Mouse (Mus musculus): Measurements from ENCODE around the gene Rabepk. TPM values are rescaled to one million over a fixed set of nuclear protein-coding genes. Genes with fewer than 3 reads are reported as not detected.
"Not testable (repeated sequence)": the region's sequence is repeated elsewhere in the genome, so short reads cannot be mapped to it uniquely, and the experiment has no call there.

The Rabepk gene
- total RNA-seq, 2 experiments from 2014 or later = 1.3 to 1.5 TPM

DNA sequence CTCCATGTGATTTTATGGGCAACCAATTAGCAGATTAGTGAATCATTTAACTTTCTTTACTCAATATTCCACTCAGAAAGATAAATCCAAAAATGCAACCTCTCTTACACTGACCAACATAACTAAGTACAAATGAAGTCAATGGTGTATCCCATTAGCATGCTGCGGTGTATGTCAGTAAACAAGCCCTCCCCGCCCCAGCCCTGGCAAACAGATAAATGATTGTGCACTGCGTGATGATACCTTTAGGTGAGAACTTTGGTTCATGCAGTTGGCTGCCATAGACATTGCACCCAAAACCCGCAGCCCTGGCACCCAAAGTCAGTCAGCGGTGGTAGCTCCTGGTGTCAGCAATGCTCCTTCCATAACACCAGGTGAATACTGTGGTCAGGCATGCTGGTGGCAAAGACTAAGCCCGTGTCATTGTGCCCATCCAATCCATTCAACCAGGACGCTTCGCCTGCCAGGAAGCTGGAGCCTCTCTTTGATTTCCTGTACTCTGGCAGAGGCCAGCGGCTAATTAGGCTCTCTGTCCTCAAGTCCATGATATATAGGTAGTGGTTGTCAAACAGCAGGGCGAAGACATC, 5.7 kb upstream of the Rabepk start:
- ATAC-seq (replicated peaks; ENCODE audit: low FRiP score, poor library complexity, severe bottlenecking) = no peak

DNA sequence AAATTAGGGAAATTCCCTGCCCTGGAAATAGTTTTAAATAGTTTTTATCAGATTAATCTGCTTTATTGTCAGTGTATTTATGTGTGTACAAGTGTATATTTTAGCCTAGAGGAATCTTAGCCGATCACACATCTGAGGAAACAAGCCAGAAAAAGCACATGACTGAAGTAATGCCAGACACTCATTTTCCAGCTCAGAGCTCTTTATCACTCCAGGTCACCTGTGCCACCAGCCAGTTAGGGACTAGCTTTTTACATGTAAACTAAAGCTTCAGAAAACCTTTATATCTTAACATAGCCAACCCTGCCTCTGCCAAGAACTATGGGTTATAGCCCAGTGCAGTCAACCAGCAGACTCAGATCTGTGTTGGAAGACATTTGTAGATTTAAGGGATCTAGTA, 5.1 kb upstream of the Rabepk start:
- ATAC-seq (replicated peaks; ENCODE audit: low FRiP score, poor library complexity, severe bottlenecking) = peak; percentile 54

DNA sequence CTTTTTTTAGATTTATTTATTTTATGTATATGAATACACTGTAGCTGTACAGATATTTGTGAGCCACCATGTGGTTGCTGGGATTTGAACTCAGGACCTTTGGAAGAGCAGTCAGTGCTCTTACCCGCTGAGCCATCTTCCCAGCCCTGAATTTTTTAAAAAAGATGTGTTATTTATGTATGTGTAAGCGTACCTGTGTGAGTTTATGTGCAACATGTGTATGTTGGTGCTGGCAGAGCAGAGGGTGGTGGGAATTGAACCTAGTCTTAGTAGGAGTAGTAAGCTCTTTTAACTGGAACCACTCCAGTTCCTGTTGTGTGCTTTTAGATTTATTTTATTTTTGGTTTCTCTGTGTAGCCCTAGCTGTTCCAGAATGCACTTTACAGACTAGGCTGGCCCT, 4.5 kb upstream of the Rabepk start:
- ATAC-seq (replicated peaks; ENCODE audit: low FRiP score, poor library complexity, severe bottlenecking) = no peak

DNA sequence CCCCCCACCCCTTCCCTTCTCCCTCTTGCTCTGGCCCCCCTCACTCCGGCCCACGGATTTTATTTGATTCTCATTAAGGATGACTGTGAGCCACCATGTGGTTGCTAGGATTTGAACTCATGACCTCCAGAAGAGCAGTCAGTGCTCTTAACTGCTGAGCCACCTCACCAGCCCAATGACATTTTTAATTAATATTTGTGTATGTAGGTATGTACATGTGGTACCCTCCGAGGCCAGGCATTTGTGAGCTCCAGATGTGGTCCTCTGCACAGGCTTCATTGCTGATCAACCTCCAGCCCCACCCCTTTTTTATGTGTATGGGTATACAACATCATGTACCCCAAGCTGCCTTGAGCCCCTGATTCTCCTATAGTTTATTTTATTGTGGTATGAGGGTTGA, 4.0 kb upstream of the Rabepk start:
- ATAC-seq (replicated peaks; ENCODE audit: low FRiP score, poor library complexity, severe bottlenecking) = no peak

DNA sequence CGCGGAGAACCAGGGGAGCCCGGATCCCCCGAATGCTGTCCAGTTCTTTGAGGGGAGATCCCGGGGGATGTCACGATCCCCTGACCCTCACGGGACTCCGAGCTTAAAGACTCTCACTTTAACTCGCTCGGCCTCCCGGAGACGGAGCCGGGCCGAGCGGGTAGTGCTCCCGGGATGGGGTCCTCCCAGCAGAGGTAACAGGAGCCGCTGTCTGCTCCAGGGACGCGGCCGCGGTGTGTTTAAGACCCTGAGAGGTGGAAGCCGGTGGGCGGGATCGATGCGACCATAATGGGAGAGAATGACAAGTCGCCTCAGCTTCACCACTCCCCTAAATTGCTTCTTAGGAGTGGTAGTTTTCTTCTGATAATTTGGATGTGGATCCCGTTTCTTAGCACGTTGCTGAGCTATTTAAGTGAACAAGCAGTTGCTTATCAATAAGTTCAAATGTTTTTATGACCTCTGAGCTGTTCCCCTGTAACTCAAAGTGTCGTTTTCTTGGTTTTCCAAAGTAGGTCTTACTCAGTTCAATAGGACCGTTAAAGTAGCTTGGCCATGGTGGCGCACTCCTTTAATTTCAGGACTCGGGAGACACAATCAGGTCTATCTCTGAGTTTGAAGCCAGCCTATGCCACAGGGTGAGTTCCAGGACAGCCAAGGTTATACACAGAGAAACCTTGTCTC, 3.0 kb upstream of the Rabepk start:
- ATAC-seq (replicated peaks; ENCODE audit: low FRiP score, poor library complexity, severe bottlenecking) = peak; percentile 23

DNA sequence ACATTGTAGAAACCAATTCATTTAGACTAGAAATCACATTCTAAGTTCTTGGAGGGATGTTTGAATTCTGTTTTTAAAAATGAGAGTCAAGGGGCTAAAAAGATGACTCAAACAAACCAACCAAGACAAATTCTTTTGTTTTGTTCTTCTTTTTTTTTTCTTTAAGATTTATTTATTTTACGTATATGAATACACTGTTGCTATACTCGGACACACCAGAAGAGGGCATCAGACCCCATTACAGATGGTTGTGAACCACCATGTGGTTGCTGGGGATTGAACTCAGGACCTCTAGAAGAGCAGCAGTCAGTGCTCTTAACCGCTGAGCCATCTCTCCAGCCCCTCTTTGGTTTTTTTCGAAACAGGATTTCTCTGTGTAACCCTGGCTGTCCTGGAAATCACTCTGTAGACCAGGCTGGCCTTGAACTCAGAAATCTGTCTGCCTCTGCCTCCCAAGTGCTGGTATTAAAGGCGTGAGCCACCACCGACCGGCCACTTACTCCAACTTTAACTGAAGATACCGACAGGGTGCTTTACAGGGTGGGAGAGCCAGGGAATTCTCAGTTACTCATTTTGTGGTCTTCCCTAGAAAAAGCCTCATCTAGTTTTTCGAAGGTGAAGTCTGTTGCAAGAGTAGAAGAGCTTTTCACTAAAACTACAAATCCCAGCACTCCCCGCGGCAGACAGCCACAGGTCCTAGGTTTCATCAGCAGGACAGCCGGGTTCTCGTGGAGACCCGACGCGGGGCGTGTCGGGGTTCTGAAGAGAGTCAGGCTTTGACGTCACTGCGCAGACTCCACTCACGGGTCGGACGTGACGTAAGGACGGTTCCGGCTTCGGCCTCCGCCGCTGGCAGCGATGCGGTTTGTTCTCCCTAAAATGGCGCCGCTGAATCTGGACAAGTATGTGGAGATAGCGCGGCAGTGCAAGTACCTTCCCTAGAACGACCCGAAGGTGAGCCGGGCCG, 2.1 kb upstream of the Rabepk start:
- ATAC-seq (replicated peaks; ENCODE audit: low FRiP score, poor library complexity, severe bottlenecking) = peak; percentile 82

DNA sequence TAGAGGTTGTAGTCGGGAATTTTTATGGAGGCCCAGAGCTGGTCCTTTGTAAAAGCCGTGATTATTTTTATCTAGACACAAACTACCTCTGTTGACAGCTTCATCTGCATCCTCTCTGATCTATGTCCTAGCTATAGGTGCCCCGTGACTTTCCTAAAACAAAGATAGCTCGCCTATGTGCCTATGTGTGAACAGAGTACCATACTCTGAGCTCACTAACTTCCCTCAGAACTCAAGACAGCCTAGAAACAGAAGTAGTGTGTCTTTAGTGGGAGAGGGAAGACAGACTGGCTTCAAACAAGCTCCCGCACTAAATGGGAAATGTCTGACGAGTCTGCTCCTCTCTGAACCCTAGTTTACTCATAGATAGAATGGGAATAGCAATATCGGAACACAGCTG, 659 bp upstream of the Rabepk start:
- ATAC-seq (replicated peaks; ENCODE audit: low FRiP score, poor library complexity, severe bottlenecking) = no peak

DNA sequence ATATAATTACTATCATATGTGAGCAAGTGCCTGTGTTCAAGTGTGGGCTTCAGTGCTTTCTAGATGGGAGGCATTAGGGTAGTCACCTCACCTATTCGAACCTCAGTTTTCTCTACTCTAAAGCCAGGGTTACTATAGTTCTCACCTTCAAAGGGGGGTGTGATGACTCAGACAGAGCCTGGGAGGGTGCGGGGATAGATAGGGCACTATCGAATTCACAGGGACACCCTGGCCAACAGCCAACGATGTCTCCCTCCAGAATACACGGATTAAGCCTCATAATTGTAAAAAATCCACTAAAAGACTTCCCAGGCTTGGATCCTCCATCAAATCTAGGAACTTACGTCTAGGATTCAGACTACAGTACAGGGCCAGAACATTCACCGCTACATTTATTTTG, 4.3 kb downstream of the Rabepk start:
- peak; percentile 41; the same call in 1 of the 2 replicates for ATAC-seq (replicated peaks; ENCODE audit: low FRiP score, poor library complexity, severe bottlenecking)

DNA sequence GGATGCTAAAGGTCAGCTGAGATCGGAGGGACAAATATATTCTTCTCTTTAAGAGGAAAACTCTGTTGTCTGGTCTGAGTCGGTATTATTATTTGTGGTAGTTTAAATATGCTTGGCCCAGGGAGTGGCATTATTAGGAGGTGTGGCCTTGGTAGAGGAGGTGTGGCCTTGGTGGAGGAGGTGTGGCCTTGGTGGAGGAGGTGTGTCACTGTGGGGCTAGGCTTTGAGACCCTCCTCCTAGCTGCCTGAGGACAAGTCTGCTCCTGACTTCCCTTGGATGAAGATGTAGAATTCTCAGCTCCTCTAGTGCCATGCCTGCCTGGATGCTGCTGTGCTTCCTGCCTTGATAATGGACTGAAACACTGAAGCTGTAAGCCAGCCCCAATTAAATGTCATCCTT, 5.2 kb downstream of the Rabepk start:
- no peak for ATAC-seq (replicated peaks; ENCODE audit: low FRiP score, poor library complexity, severe bottlenecking)

DNA sequence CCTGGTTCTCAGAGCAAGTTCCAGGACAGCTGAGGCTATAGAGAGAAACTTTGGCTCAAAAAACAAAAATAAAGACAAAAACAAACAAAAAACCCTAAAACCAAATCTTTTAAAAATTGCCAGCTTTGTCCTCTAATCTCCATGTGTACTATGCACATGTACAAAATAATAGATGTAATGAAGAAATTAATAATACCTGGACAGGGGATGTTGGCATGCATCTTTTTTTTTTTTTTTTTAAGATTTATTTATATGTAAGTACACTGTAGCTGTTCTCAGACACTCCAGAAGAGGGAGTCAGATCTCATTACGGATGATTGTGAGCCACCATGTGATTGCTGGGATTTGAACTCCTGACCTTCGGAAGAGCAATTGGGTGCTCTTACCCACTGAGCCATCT, 7.2 kb downstream of the Rabepk start:
- not testable (repeated sequence) for ATAC-seq (replicated peaks; ENCODE audit: low FRiP score, poor library complexity, severe bottlenecking)

DNA sequence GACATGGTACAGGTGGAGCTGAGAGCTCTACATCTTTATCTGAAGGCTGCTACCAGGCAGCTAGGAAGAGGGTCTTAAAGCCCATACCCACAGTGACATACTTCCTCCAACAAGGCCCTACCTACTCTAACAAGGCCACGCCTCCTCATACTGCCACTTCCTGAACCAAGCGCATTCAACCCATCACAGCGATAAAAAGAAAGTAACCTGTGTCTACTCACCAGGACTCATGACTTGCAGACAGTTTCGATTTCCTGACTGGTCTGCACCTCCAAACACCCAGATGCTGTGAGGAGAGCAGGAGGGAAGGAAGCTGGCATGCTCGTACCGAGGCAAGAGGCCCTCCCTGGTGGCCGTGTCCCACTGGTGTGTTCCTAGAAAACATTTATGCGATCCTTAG, 9.4 kb downstream of the Rabepk start:
- peak; percentile 91 for ATAC-seq (replicated peaks; ENCODE audit: low FRiP score, poor library complexity, severe bottlenecking)

DNA sequence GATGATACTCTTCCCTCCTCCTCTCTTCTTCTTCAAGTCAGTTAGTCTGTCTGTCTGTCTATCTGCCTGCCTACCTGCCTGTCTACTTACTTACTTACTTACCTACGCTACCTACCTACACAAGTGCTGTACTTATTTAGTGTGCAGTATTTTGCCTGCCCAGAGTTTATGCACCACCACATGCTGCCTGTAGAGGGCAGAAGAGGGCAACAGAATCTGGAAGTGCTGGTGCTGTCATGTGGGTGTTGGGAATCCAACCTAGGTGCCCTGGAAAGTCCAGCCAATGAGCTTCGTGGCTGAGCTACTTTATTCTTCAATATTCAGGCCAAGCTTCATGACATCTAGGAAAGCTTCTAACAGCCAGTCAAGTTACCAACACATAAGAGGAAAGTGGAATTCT, 15.6 kb downstream of the Rabepk start:
- ATAC-seq (replicated peaks; ENCODE audit: low FRiP score, poor library complexity, severe bottlenecking) = peak; percentile 76

DNA sequence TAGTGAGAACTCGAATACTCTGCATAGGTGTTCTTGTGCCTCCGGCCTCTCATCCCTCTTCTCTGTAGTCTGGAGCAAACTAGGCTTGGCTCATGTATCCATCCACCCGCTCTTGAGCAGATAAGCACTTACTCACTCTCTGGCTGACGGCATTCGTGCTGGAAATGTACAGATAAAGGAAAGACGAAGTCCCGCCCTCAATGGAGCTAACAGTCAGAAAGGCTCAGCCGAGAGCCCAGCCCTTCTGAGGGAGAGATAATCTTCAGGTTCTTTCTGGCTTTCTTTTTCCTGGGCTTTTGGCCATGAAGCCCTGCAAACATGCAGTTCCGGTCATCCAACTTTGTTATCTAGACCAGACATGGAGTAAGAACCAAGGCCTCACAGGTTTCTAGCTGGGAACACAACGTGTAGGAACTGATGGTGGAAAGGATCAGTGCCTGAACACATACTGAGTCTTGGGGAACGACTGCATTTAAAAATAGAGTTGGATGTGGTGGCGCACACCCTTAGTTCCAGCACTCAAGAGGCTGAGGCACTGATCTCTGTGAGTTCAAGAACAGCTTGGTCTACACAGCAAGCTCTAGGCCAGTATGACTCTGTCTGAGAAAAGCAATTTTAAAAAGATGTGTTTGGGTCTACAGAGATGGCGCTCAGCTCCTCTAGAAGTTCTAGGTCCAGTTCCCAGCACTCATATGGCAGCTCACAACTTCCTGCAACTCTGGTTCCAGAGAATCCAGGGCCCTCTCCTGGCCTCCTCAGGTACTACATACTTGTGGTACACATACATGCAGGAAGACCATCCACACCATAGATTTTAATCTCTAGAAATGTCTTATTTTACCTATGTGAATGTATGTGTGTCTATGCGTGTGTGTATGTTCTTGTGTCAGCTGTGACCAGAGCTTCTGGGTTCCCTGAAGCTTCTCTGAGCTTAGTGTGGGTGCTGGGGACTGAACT, 16.4 kb downstream of the Rabepk start:
- peak; percentile 91 for ATAC-seq (replicated peaks; ENCODE audit: low FRiP score, poor library complexity, severe bottlenecking)

DNA sequence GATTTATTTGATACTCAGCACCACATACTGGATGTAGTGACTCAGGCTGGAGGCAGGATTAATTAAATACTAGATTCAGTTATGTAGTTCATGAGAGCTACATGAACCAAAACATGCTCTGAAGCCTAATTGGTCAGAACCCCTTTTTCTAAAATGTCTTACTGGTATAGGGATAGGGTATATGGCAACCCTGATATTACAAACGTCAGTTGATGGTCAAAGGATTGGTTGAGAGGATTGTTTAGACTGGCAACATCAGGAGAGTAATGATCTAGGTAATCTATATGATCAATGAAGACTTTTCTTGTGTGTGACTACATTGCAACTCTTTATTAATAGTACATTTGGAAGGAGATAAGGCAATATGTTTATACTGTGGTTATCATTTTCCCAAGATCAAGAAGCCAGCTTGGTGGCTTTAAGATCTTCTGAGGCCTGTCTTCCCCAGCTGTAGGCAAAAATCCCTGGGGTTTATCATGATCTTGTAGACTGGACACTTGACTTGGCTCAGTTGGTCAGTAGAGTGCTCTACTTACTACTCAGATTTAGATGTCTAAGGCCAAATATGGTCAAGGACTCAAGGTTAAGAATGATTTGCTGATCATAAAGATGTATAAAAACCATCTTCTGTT, 22.4 kb downstream of the Rabepk start:
- ATAC-seq (replicated peaks; ENCODE audit: low FRiP score, poor library complexity, severe bottlenecking) = no peak

DNA sequence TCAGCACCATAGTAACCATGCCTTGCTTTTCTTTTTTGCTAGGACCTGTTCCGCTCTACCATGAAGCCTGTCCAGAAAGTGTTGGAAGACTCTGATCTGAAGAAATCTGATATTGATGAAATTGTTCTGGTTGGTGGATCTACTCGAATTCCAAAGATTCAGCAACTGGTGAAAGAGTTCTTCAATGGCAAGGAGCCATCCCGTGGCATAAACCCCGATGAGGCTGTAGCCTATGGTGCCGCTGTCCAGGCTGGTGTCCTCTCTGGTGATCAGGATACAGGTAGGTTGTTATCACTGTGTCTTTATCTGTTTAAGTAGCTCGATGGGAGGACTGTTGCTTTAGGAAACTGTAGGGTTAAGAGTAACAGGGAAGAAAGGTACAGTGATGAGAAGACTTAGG, 25.2 kb downstream of the Rabepk start:
- ATAC-seq (replicated peaks; ENCODE audit: low FRiP score, poor library complexity, severe bottlenecking) = no peak

DNA sequence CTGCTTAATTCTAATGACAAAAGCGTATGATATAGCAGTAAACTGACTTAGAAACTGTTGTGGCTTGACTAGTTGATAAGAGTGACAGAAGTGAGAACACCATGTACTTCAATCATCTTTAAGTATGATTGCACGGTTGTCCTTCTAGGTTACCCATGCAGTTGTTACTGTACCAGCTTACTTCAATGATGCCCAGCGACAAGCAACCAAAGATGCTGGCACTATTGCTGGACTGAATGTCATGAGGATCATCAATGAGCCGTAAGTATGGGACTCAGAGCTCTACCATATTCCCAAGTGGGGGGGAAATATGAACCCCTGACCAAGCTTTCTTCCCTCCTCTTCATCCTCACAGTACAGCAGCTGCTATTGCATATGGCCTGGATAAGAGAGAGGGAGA, 26.0 kb downstream of the Rabepk start:
- no peak for ATAC-seq (replicated peaks; ENCODE audit: low FRiP score, poor library complexity, severe bottlenecking)

DNA sequence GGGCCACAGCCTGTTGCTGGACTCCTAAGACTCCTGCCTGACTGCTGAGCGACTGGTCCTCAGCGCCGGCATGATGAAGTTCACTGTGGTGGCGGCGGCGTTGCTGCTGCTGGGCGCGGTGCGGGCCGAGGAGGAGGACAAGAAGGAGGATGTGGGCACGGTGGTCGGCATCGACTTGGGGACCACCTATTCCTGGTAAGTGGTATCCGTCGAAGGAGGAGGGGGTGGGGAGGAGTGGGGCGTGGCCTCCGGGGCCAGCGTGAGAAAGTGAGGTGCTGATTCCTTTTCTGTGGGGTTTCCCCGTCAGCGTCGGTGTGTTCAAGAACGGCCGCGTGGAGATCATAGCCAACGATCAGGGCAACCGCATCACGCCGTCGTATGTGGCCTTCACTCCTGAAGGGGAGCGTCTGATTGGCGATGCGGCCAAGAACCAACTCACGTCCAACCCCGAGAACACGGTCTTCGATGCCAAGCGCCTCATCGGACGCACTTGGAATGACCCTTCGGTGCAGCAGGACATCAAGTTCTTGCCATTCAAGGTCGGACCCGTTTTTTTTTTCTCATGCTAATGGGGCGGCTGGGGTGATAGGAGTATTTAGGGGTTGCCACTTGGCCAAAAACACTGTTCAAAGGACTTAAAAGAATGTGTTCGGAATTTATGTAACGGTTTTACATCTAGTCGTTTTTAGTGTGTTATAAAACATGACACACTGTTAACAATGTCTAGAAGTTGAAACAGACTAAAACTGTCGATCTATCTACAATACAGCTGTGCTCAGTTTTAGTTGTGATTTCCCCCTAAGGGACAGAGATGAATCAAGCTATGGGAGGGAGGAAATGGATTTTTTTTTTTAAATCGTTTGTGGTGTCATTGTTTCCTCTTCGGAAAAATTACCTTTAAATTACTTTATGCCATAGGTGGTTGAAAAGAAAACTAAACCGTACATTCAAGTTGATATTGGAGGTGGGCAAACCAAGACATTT, 27.2 kb downstream of the Rabepk start:
- peak; percentile 56 for ATAC-seq (replicated peaks; ENCODE audit: low FRiP score, poor library complexity, severe bottlenecking)

Data from erythroid progenitor cell, adult 5-6 weeks (primary cell).